Mouse (Mus musculus): ENCODE data around the gene Aarsd1. TPM values are rescaled to one million over a fixed set of nuclear protein-coding genes. Genes with fewer than 3 reads are reported as not detected.

The Aarsd1 gene
- polyA plus RNA-seq, 1 experiment from 2014 or later, result 91.1 TPM

GRCm38 (mm10) chr11:101460321-101460720, 42.9 kb upstream of the Aarsd1 start:
- H3K9ac ChIP-seq (ENCODE audit: low read length), result no peak overlapping the region
- H3K4me3 ChIP-seq (ENCODE audit: low read depth, low read length), result no peak overlapping the region
- no peak overlapping the region for H3K27ac ChIP-seq (ENCODE audit: low read depth, low read length)
- H3K4me2 ChIP-seq, result no peak overlapping the region
- ATAC-seq (ENCODE audit: low FRiP score) (no peak), DNase-seq (ENCODE audit: low spot score, missing footprints) (no peak)
- WGBS, result 87% methylated on average over 15 of the region's 15 CpGs
- no peaks in the 10 kb centered on the region for H3K27me3 ChIP-seq (ENCODE audit: control insufficient read depth, insufficient read depth, low read length)
- no peaks in the 10 kb centered on the region for H3K9me3 ChIP-seq (ENCODE audit: control insufficient read depth, low read length)
- H3K36me3 ChIP-seq (ENCODE audit: control insufficient read depth, insufficient read depth, low read length), result no peaks in the 10 kb centered on the region; the same call in none of the 2 replicates
- H3K4me1 ChIP-seq (ENCODE audit: control insufficient read depth, insufficient read depth, low read length), result peaks cover 33% of the 10 kb centered on the region

GRCm38 (mm10) chr11:101459716-101460115, 42.3 kb upstream of the Aarsd1 start:
- Histone ChIP-seq H3K9me3 (ENCODE audit: control insufficient read depth, low read length) (no peaks in the 10 kb centered on the region), H3K4me2 (no peak overlapping the region), H3K9ac (ENCODE audit: low read length) (no peak overlapping the region), H3K27me3 (ENCODE audit: control insufficient read depth, insufficient read depth, low read length) (no peaks in the 10 kb centered on the region), H3K36me3 (ENCODE audit: control insufficient read depth, insufficient read depth, low read length) (no peaks in the 10 kb centered on the region; the same call in none of the 2 replicates), H3K4me3 (ENCODE audit: low read depth, low read length) (no peak overlapping the region), H3K4me1 (ENCODE audit: control insufficient read depth, insufficient read depth, low read length) (peaks cover 27% of the 10 kb centered on the region), H3K27ac (ENCODE audit: low read depth, low read length) (no peak overlapping the region)
- ATAC-seq (ENCODE audit: low FRiP score), result no peak
- no peak for DNase-seq (ENCODE audit: low spot score, missing footprints)
- WGBS, result 48% methylated on average over 6 of the region's 6 CpGs

GRCm38 (mm10) chr11:101458217-101458616, 40.8 kb upstream of the Aarsd1 start:
- Histone ChIP-seq H3K36me3 (ENCODE audit: control insufficient read depth, insufficient read depth, low read length) (no peaks in the 10 kb centered on the region; the same call in none of the 2 replicates), H3K4me1 (ENCODE audit: control insufficient read depth, insufficient read depth, low read length) (peaks cover 14% of the 10 kb centered on the region), H3K4me2 (no peak overlapping the region), H3K9me3 (ENCODE audit: control insufficient read depth, low read length) (no peaks in the 10 kb centered on the region), H3K27me3 (ENCODE audit: control insufficient read depth, insufficient read depth, low read length) (no peaks in the 10 kb centered on the region), H3K27ac (ENCODE audit: low read depth, low read length) (no peak overlapping the region), H3K9ac (ENCODE audit: low read length) (no peak overlapping the region), H3K4me3 (ENCODE audit: low read depth, low read length) (no peak overlapping the region)
- ATAC-seq (ENCODE audit: low FRiP score), result no peak
- DNase-seq (ENCODE audit: low spot score, missing footprints), result no peak
- 85% methylated on average over 12 of the region's 12 CpGs for WGBS

GRCm38 (mm10) chr11:101457631-101458030, 40.2 kb upstream of the Aarsd1 start:
- 90% methylated on average over 9 of the region's 9 CpGs for WGBS
- Histone ChIP-seq H3K27ac (ENCODE audit: low read depth, low read length) (no peak overlapping the region), H3K36me3 (ENCODE audit: control insufficient read depth, insufficient read depth, low read length) (no peaks in the 10 kb centered on the region; the same call in none of the 2 replicates), H3K9me3 (ENCODE audit: control insufficient read depth, low read length) (no peaks in the 10 kb centered on the region), H3K9ac (ENCODE audit: low read length) (no peak overlapping the region), H3K27me3 (ENCODE audit: control insufficient read depth, insufficient read depth, low read length) (no peaks in the 10 kb centered on the region), H3K4me3 (ENCODE audit: low read depth, low read length) (no peak overlapping the region), H3K4me1 (ENCODE audit: control insufficient read depth, insufficient read depth, low read length) (peaks cover 8% of the 10 kb centered on the region), H3K4me2 (no peak overlapping the region)
- DNase-seq (ENCODE audit: low spot score, missing footprints) (no peak), ATAC-seq (ENCODE audit: low FRiP score) (no peak)

DNA sequence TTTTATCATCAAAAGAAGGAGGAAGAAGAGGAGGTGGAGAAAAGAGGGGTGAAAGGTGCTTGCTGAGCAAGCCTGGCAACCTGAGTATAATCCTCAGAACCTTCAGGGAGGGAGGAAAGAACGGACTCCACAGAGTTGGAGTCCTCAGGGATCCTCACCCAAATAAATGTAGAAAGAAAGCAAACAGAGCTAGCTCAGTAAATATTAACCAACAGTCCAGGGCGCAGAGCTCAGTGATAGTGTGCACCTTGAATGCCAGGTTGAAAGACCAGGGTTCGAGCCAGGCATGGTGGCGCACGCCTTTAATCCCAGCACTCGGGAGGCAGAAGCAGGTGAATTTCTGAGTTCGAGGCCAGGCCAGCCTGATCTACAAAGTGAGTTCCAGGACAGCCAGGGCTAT, 38.2 kb upstream of the Aarsd1 start:
- 87% methylated on average over 7 of the region's 7 CpGs for WGBS
- Histone ChIP-seq H3K4me1 (ENCODE audit: control insufficient read depth, insufficient read depth, low read length) (no peaks in the 10 kb centered on the region), H3K36me3 (ENCODE audit: control insufficient read depth, insufficient read depth, low read length) (no peaks in the 10 kb centered on the region; the same call in none of the 2 replicates), H3K9me3 (ENCODE audit: control insufficient read depth, low read length) (no peaks in the 10 kb centered on the region), H3K27me3 (ENCODE audit: control insufficient read depth, insufficient read depth, low read length) (no peaks in the 10 kb centered on the region), H3K27ac (ENCODE audit: low read depth, low read length) (no peak overlapping the region), H3K4me3 (ENCODE audit: low read depth, low read length) (no peak overlapping the region), H3K9ac (ENCODE audit: low read length) (no peak overlapping the region), H3K4me2 (no peak overlapping the region)
- ATAC-seq (ENCODE audit: low FRiP score), result no peak
- no peak for DNase-seq (ENCODE audit: low spot score, missing footprints)

DNA sequence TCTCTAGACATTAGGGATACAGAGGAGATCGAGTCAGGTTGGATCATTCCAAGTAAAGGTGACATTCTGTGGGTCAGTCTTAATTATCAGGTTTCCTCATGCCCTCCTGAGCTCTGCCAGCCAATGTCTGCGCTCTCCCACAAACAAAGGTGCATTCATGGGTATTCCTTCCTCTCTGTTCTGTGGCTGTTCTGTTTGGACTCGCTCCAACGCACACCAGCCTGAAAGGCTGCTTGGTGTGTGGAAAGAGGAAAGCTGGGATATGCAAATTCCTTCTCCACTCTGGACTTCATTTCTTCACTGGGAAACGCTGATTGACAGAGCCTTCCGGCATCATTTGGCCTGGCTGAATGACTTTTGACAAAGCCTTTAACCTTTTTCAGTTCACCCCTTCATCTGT, 37.3 kb upstream of the Aarsd1 start:
- no peak for ATAC-seq (ENCODE audit: low FRiP score)
- H3K4me3 ChIP-seq (ENCODE audit: low read depth, low read length), result no peak overlapping the region
- no peak for DNase-seq (ENCODE audit: low spot score, missing footprints)
- no peaks in the 10 kb centered on the region; the same call in 1 of the 2 replicates for H3K36me3 ChIP-seq (ENCODE audit: control insufficient read depth, insufficient read depth, low read length)
- H3K4me1 ChIP-seq (ENCODE audit: control insufficient read depth, insufficient read depth, low read length), result no peaks in the 10 kb centered on the region
- H3K27ac ChIP-seq (ENCODE audit: low read depth, low read length), result no peak overlapping the region
- H3K27me3 ChIP-seq (ENCODE audit: control insufficient read depth, insufficient read depth, low read length), result no peaks in the 10 kb centered on the region
- H3K4me2 ChIP-seq, result no peak overlapping the region
- WGBS, result 46% methylated on average over 6 of the region's 6 CpGs
- no peak overlapping the region for H3K9ac ChIP-seq (ENCODE audit: low read length)
- H3K9me3 ChIP-seq (ENCODE audit: control insufficient read depth, low read length), result no peaks in the 10 kb centered on the region

- Histone ChIP-seq H3K27me3 (ENCODE audit: control insufficient read depth, insufficient read depth, low read length) (no peaks in the 10 kb centered on the region), H3K27ac (ENCODE audit: low read depth, low read length) (no peak overlapping the region), H3K4me3 (ENCODE audit: low read depth, low read length) (no peak overlapping the region), H3K4me1 (ENCODE audit: control insufficient read depth, insufficient read depth, low read length) (no peaks in the 10 kb centered on the region), H3K9me3 (ENCODE audit: control insufficient read depth, low read length) (no peaks in the 10 kb centered on the region), H3K4me2 (no peak overlapping the region), H3K36me3 (ENCODE audit: control insufficient read depth, insufficient read depth, low read length) (no peaks in the 10 kb centered on the region), H3K9ac (ENCODE audit: low read length) (no peak overlapping the region)
- WGBS, result 76% methylated on average over 10 of the region's 10 CpGs
- DNase-seq (ENCODE audit: low spot score, missing footprints) (no peak), ATAC-seq (ENCODE audit: low FRiP score) (no peak)
Observed at GRCm38 (mm10) chr11:101452093-101452774, 34.8 kb upstream of the Aarsd1 start.

DNA sequence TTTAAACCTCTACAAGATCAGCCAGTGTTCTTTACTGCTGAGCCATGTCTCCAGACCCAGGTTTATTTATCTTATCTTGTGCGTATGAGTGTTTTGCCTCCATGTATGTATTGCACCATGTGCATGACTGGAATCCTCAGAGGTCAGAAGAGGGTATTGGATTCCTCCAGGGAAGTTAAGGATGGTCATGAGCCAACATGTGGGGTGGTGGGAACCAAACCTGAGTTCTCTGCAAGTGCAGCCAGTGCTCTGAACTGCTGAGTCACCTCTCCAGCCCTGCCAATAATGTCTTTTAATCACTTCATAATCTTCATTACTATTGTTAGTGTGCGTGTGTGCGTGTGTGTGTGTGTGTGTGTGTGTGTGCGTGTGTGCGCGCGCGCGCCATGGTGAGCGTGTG, 34.1 kb upstream of the Aarsd1 start:
- 94% methylated on average over 10 of the region's 10 CpGs for WGBS
- ATAC-seq (ENCODE audit: low FRiP score) (no peak), DNase-seq (ENCODE audit: low spot score, missing footprints) (no peak)
- H3K4me1 ChIP-seq (ENCODE audit: control insufficient read depth, insufficient read depth, low read length), result no peaks in the 10 kb centered on the region
- H3K27ac ChIP-seq (ENCODE audit: low read depth, low read length), result no peak overlapping the region
- no peak overlapping the region for H3K4me3 ChIP-seq (ENCODE audit: low read depth, low read length)
- H3K27me3 ChIP-seq (ENCODE audit: control insufficient read depth, insufficient read depth, low read length), result no peaks in the 10 kb centered on the region
- H3K9ac ChIP-seq (ENCODE audit: low read length), result no peak overlapping the region
- no peaks in the 10 kb centered on the region for H3K9me3 ChIP-seq (ENCODE audit: control insufficient read depth, low read length)
- H3K4me2 ChIP-seq, result no peak overlapping the region
- no peaks in the 10 kb centered on the region for H3K36me3 ChIP-seq (ENCODE audit: control insufficient read depth, insufficient read depth, low read length)

GRCm38 (mm10) chr11:101450394-101450793, 33.0 kb upstream of the Aarsd1 start:
- Histone ChIP-seq H3K9ac (ENCODE audit: low read length) (no peak overlapping the region), H3K4me2 (no peak overlapping the region), H3K36me3 (ENCODE audit: control insufficient read depth, insufficient read depth, low read length) (0 out of 2 replicates have a peak, but pooled peaks cover 4% of the 10 kb centered on the region), H3K27ac (ENCODE audit: low read depth, low read length) (no peak overlapping the region), H3K9me3 (ENCODE audit: control insufficient read depth, low read length) (no peaks in the 10 kb centered on the region), H3K4me3 (ENCODE audit: low read depth, low read length) (no peak overlapping the region), H3K27me3 (ENCODE audit: control insufficient read depth, insufficient read depth, low read length) (no peaks in the 10 kb centered on the region), H3K4me1 (ENCODE audit: control insufficient read depth, insufficient read depth, low read length) (no peaks in the 10 kb centered on the region)
- no peak for DNase-seq (ENCODE audit: low spot score, missing footprints)
- no peak for ATAC-seq (ENCODE audit: low FRiP score)
- WGBS, result 92% methylated on average over 3 of the region's 3 CpGs

Data from midbrain, embryonic 11.5 days (tissue).